Mouse (Mus musculus) small intestine, adult 2 months (tissue): Measurements from ENCODE around the gene Mid1ip1. TPM values are rescaled to one million over a fixed set of nuclear protein-coding genes. Genes with fewer than 3 reads are reported as not detected.

Experiments
- H3K27ac ChIP-seq: fragments of 200-500 bp; 2 replicates; pipeline ENCODE4 v1.5.1; 2012; ENCODE audit warnings: low read depth, low read length, control low read depth, inconsistent platforms; ENCODE audit not compliant: insufficient read depth
- H3K27me3 ChIP-seq: fragments of 200-500 bp; 2 replicates; pipeline ENCODE4 v1.6.1; 2012; ENCODE audit warnings: mild to moderate bottlenecking, moderate library complexity, low read length, inconsistent platforms; ENCODE audit not compliant: control insufficient read depth, insufficient read depth
- H3K36me3 ChIP-seq: fragments of 200-500 bp; 2 replicates; pipeline ENCODE4 v1.6.1; 2012; ENCODE audit warnings: mild to moderate bottlenecking, low read length, control low read depth, inconsistent platforms; ENCODE audit not compliant: control insufficient read depth, insufficient read depth
- H3K4me1 ChIP-seq: fragments of 200-500 bp; 2 replicates; pipeline ENCODE4 v1.6.1; 2012; ENCODE audit warnings: low read length, inconsistent platforms, mixed read lengths; ENCODE audit not compliant: control insufficient read depth, insufficient read depth, insufficient read length
- H3K4me3 ChIP-seq: fragments of 200-500 bp; 2 replicates; pipeline ENCODE4 v1.5.1; 2012; ENCODE audit warnings: low read depth, mild to moderate bottlenecking, control low read depth, inconsistent platforms, low read length, moderate library complexity
- CTCF ChIP-seq: fragments of 200-500 bp; IDR thresholded peaks from 2 replicates; pipeline ENCODE4 v1.5.1; 2012; ENCODE audit warnings: low read depth, mild to moderate bottlenecking, control low read depth, inconsistent platforms, low read length, moderate library complexity, mixed read lengths; ENCODE audit not compliant: insufficient replicate concordance, insufficient read length; ENCODE audit errors: extremely low read depth
- POLR2A ChIP-seq: fragments of 200-500 bp; IDR thresholded peaks from 2 replicates; pipeline ENCODE4 v1.6.1; 2012; ENCODE audit warnings: low read depth, mild to moderate bottlenecking, control low read depth, inconsistent platforms, low read length, moderate library complexity
- WGBS: fragments of 180-500 bp; shearing (Covaris S2); methylation state at CpG from one replicate; pipeline ENCODE4 v1.1.7; 2018; 5-methylcytosine and 5-hydroxymethylcytosine counted together
- polyA plus RNA-seq: library from polyadenylated mRNA; depleted of rRNA; stranded (reverse); fragments of >200 nt; gene quantifications from 2 replicates; pipeline ENCODE4 v1.2.3, GENCODE M21; 2012; rRNA removed

Mid1ip1 gene
- polyA plus RNA-seq: 19.4 and 20.9 TPM in 2 replicates

- peak within 1 kb of the TSS; percentile 86 for H3K27ac ChIP-seq
- whole genome bisulfite sequencing: 15% methylated on average over 12 of the region's 12 CpGs
Observed at GRCm38 (mm10) chrX:10714696-10715140, at the start of gene Mid1ip1. TSS of gene Mid1ip1 (plus strand) at chrX:10715013.

DNA sequence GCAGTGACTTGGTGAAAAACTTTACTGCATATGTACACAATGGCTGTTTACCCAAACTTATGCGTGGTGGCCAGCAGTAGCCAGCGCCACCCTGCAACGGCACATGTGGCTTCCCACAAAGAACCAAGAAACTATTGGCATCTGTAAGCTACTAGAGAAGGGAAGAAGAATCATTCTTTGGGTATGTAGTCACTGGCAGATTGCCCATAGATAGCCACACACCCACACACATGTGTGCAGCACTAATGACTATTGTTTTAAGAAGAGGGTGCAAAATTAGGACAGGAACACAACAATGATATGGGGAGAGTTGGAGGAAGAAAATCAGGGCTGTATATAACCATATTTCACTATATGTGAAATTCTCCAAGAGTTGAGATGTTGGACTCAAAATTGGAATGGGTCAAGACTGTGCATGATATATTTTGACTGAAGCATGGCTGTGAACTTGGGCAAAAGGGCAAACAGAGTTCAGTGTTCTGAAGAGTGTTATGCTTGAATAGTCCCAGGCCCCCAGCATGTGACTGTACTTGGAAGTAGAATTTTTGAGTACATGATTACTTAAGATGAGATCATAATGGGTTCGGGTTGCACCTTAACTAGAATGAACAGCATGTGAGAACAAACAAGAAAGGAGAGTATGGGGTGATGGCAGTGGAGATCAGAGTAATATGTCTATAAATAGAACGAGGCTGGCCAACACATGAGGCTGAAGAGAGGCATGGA lies 20.2 kb upstream of the Mid1ip1 start:
- no peak overlapping the region for H3K4me3 ChIP-seq
- no peaks in the 10 kb centered on the region for H3K4me1 ChIP-seq
- WGBS: 84% methylated on average over 5 of the region's 5 CpGs

More at GRCm38 (mm10) chrX:10714696-10715140, at the start of gene Mid1ip1:
- Histone ChIP-seq H3K27me3 (no peaks in the 10 kb centered on the region), H3K4me1 (peaks cover 4% of the 10 kb centered on the region; the same call in 1 of the 2 replicates), H3K4me3 (peak within 1 kb of the TSS; percentile 55), H3K36me3 (no peaks in the 10 kb centered on the region)
- TF ChIP-seq POLR2A (no peak), CTCF (no peak)

DNA sequence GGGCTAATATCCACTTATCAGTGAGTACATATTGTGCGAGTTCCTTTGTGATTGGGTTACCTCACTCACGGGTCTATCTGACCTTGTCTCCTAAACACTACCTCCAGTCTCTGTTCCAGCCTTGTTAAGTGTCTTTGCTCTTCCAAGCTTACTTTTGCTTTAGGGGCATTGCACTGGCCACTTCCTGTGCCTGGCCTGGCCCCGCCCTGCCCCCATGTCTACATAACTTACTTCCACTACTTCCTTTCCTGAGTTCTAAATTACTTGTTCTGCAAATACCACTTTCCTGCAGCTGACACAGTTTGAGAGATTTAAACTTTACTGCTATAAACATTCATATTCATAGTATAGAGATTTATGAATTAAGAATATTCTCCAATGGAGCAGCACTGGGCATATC lies 8.1 kb upstream of the Mid1ip1 start:
- H3K4me3 ChIP-seq: no peak overlapping the region
- no peaks in the 10 kb centered on the region for H3K4me1 ChIP-seq
- no peak for TF ChIP-seq CTCF
- no peak for TF ChIP-seq POLR2A
- H3K27me3 ChIP-seq: no peaks in the 10 kb centered on the region
- H3K27ac ChIP-seq: no peak overlapping the region
- no peaks in the 10 kb centered on the region for H3K36me3 ChIP-seq
- 88% methylated on average over 3 of the region's 3 CpGs for WGBS

More for the DNA sequence above, 20.2 kb upstream of the Mid1ip1 start:
- no peaks in the 10 kb centered on the region for H3K27me3 ChIP-seq
- no peak overlapping the region for H3K27ac ChIP-seq
- H3K36me3 ChIP-seq: no peaks in the 10 kb centered on the region
- TF ChIP-seq POLR2A (no peak), CTCF (no peak)

- TF ChIP-seq POLR2A: no peak
- TF ChIP-seq CTCF: no peak
- Histone ChIP-seq H3K4me1 (peaks cover 4% of the 10 kb centered on the region; the same call in 1 of the 2 replicates), H3K27ac (peak overlapping the region; percentile 34), H3K36me3 (no peaks in the 10 kb centered on the region), H3K27me3 (no peaks in the 10 kb centered on the region), H3K4me3 (peak overlapping the region; percentile 44; the same call in 1 of the 2 replicates)
- WGBS: 25% methylated on average over 11 of the region's 11 CpGs
Observed at GRCm38 (mm10) chrX:10713839-10714637, 775 bp upstream of the Mid1ip1 start.

DNA sequence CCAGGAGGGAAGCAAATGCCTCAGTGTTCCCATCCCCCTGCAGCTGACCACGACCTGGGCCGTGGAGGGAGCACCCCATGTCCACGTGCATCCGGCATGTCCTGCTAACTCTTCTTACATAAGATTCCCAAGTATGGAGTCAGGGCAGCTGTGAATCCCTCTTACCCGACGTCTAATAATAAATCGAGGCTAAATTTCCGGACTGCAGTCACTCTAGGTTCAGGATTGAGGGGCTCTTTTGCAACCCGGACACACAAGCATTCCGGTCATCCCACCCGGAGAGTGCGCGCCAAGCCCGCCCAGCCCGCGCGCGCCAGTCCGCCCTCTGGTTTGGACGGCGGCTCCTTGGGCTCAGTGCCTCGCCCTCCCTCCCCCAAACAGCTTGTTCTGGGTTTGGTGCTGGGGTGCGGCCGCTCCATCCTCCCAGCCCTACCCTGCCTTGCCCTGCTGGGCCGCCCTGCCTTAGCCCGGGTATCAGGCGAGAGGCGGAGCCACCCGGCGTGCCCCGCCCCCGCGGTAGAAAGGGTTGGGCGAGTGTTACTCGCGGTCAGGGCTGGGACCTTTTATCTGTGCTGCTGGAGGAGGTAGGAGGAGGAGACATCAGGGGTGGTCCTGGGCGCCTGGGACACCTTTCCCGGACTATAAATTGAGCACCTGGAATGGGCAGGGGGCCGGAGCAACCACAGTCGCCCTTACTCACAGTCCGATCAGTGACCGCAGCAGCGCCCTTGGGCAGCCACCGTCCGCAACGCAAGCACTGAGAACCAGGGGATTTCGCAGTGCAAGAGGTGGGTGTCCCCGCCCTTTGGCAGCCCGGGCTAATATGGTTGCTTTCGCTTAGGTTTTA lies 2.3 kb downstream of the Mid1ip1 start:
- no peaks in the 10 kb centered on the region for H3K27me3 ChIP-seq
- 8% methylated on average over 50 of the region's 50 CpGs for WGBS
- peak overlapping the region; percentile 91 for H3K27ac ChIP-seq
- peak overlapping the region; percentile 96 for H3K4me3 ChIP-seq
- no peaks in the 10 kb centered on the region for H3K36me3 ChIP-seq
- peaks cover 4% of the 10 kb centered on the region; the same call in 1 of the 2 replicates for H3K4me1 ChIP-seq
- no peak; the same call in 1 of the 2 replicates for TF ChIP-seq POLR2A
- TF ChIP-seq CTCF: no peak

DNA sequence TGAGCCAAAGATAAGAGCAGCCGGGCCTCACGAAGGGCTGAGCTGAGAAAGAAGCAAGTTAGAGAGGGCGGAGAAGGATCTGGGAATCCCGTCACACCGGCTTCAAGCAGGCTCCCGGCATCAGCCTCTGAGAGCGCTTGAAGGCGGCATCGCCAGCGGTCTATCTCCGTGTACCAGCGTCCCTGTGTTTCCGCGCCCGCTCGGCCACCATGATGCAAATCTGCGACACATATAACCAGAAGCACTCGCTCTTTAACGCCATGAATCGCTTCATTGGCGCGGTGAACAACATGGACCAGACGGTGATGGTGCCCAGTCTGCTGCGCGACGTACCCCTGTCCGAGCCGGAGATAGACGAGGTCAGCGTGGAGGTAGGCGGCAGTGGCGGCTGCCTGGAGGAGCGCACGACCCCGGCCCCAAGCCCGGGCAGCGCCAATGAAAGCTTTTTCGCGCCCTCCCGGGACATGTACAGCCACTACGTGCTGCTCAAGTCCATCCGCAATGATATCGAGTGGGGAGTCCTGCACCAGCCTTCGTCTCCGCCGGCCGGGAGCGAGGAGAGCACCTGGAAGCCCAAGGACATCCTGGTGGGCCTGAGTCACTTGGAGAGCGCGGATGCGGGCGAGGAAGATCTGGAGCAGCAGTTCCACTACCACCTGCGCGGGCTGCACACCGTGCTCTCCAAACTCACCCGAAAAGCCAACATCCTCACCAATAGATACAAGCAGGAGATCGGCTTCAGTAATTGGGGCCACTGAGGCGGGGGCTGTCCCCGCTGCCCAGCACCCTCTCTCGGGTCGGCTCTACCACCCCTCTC lies 3.4 kb downstream of the Mid1ip1 start:
- 14% methylated on average over 61 of the region's 61 CpGs for WGBS
- H3K27me3 ChIP-seq: no peaks in the 10 kb centered on the region

More for the DNA sequence above, 3.4 kb downstream of the Mid1ip1 start:
- TF ChIP-seq CTCF (no peak), POLR2A (no peak)
- Histone ChIP-seq H3K27ac (peak overlapping the region; percentile 91), H3K4me1 (peaks cover 4% of the 10 kb centered on the region; the same call in 1 of the 2 replicates), H3K4me3 (peak overlapping the region; percentile 96), H3K36me3 (no peaks in the 10 kb centered on the region)
